Mouse (Mus musculus): ENCODE results near the gene Pakap. TPM values are rescaled to one million over a fixed set of nuclear protein-coding genes. Genes with fewer than 3 reads are reported as not detected.

The Pakap gene
- total and polyA plus RNA-seq, 2 experiments from 2014 or later: 6.9 to 9.5 TPM

- Histone ChIP-seq H3K9ac (no peak overlapping the region), H3K27me3 (ENCODE audit: insufficient read depth, low read length) (no peaks in the 10 kb centered on the region), H3K4me3 (ENCODE audit: low read depth, low read length) (no peak overlapping the region), H3K9me3 (ENCODE audit: low read length) (no peaks in the 10 kb centered on the region), H3K27ac (ENCODE audit: low read depth, low read length) (no peak overlapping the region), H3K4me1 (ENCODE audit: insufficient read depth) (no peaks in the 10 kb centered on the region), H3K4me2 (ENCODE audit: low read depth) (no peak overlapping the region), H3K36me3 (ENCODE audit: insufficient read depth) (no peaks in the 10 kb centered on the region)
- DNase-seq (no peak), ATAC-seq (no peak)
- 44% methylated on average over 5 of the region's 5 CpGs for WGBS
- TF ChIP-seq CTCF (IDR thresholded peaks at IDR 0.05; ENCODE audit: low read depth): no peak
Measured at GRCm38 (mm10) chr4:57922171-57922570, 354.2 kb downstream of the Pakap start.

GRCm38 (mm10) chr4:57924556-57925071, 356.6 kb downstream of the Pakap start:
- H3K4me1 ChIP-seq (ENCODE audit: insufficient read depth): no peaks in the 10 kb centered on the region
- DNase-seq (no peak), ATAC-seq (no peak)
- H3K4me3 ChIP-seq (ENCODE audit: low read depth, low read length): no peak overlapping the region
- no peak overlapping the region for H3K9ac ChIP-seq
- H3K27ac ChIP-seq (ENCODE audit: low read depth, low read length): no peak overlapping the region
- WGBS: 74% methylated on average over 6 of the region's 6 CpGs
- no peak for TF ChIP-seq CTCF (IDR thresholded peaks at IDR 0.05; ENCODE audit: low read depth)
- no peak overlapping the region for H3K4me2 ChIP-seq (ENCODE audit: low read depth)
- H3K9me3 ChIP-seq (ENCODE audit: low read length): no peaks in the 10 kb centered on the region
- H3K36me3 ChIP-seq (ENCODE audit: insufficient read depth): no peaks in the 10 kb centered on the region
- no peaks in the 10 kb centered on the region for H3K27me3 ChIP-seq (ENCODE audit: insufficient read depth, low read length)

GRCm38 (mm10) chr4:57927464-57928205, 359.7 kb downstream of the Pakap start:
- no peaks in the 10 kb centered on the region for H3K9me3 ChIP-seq (ENCODE audit: low read length)
- no peaks in the 10 kb centered on the region for H3K36me3 ChIP-seq (ENCODE audit: insufficient read depth)
- H3K4me2 ChIP-seq (ENCODE audit: low read depth): no peak overlapping the region
- H3K4me3 ChIP-seq (ENCODE audit: low read depth, low read length): no peak overlapping the region
- H3K27ac ChIP-seq (ENCODE audit: low read depth, low read length): no peak overlapping the region
- WGBS: 24% methylated on average over 3 of the region's 3 CpGs
- DNase-seq: peak; percentile 72
- no peaks in the 10 kb centered on the region for H3K4me1 ChIP-seq (ENCODE audit: insufficient read depth)
- TF ChIP-seq CTCF (IDR thresholded peaks at IDR 0.05; ENCODE audit: low read depth): peak; percentile 74
- no peaks in the 10 kb centered on the region for H3K27me3 ChIP-seq (ENCODE audit: insufficient read depth, low read length)
- peak; percentile 42; the same call in 1 of the 2 replicates for ATAC-seq
- no peak overlapping the region for H3K9ac ChIP-seq

- Histone ChIP-seq H3K9me3 (ENCODE audit: low read length) (no peaks in the 10 kb centered on the region), H3K9ac (no peak overlapping the region), H3K4me1 (ENCODE audit: insufficient read depth) (no peaks in the 10 kb centered on the region), H3K4me3 (ENCODE audit: low read depth, low read length) (no peak overlapping the region), H3K4me2 (ENCODE audit: low read depth) (no peak overlapping the region), H3K27me3 (ENCODE audit: insufficient read depth, low read length) (no peaks in the 10 kb centered on the region), H3K27ac (ENCODE audit: low read depth, low read length) (no peak overlapping the region), H3K36me3 (ENCODE audit: insufficient read depth) (no peaks in the 10 kb centered on the region)
- no peak for TF ChIP-seq CTCF (IDR thresholded peaks at IDR 0.05; ENCODE audit: low read depth)
- ATAC-seq (no peak), DNase-seq (no peak)
- WGBS: 86% methylated on average over 5 of the region's 5 CpGs
Measured at GRCm38 (mm10) chr4:57930559-57931170, 362.7 kb downstream of the Pakap start.

- Histone ChIP-seq H3K27ac (ENCODE audit: low read depth, low read length) (no peak overlapping the region), H3K4me1 (ENCODE audit: insufficient read depth) (no peaks in the 10 kb centered on the region), H3K27me3 (ENCODE audit: insufficient read depth, low read length) (no peaks in the 10 kb centered on the region), H3K4me2 (ENCODE audit: low read depth) (no peak overlapping the region), H3K9me3 (ENCODE audit: low read length) (no peaks in the 10 kb centered on the region), H3K4me3 (ENCODE audit: low read depth, low read length) (no peak overlapping the region), H3K36me3 (ENCODE audit: insufficient read depth) (no peaks in the 10 kb centered on the region), H3K9ac (no peak overlapping the region)
- DNase-seq (no peak), ATAC-seq (no peak)
- no peak for TF ChIP-seq CTCF (IDR thresholded peaks at IDR 0.05; ENCODE audit: low read depth)
- WGBS: 84% methylated on average over 5 of the region's 5 CpGs
Measured at GRCm38 (mm10) chr4:57934181-57934580, 366.2 kb downstream of the Pakap start.

GRCm38 (mm10) chr4:57937292-57937691, 369.3 kb downstream of the Pakap start:
- no peak overlapping the region for H3K4me2 ChIP-seq (ENCODE audit: low read depth)
- H3K36me3 ChIP-seq (ENCODE audit: insufficient read depth): peaks cover 2% of the 10 kb centered on the region; the same call in 1 of the 2 replicates
- 90% methylated on average over 6 of the region's 6 CpGs for WGBS
- no peak for TF ChIP-seq CTCF (IDR thresholded peaks at IDR 0.05; ENCODE audit: low read depth)
- no peaks in the 10 kb centered on the region for H3K4me1 ChIP-seq (ENCODE audit: insufficient read depth)
- H3K27ac ChIP-seq (ENCODE audit: low read depth, low read length): no peak overlapping the region
- H3K9ac ChIP-seq: no peak overlapping the region
- DNase-seq (no peak), ATAC-seq (no peak)
- H3K27me3 ChIP-seq (ENCODE audit: insufficient read depth, low read length): no peaks in the 10 kb centered on the region
- no peaks in the 10 kb centered on the region for H3K9me3 ChIP-seq (ENCODE audit: low read length)
- no peak overlapping the region for H3K4me3 ChIP-seq (ENCODE audit: low read depth, low read length)

GRCm38 (mm10) chr4:57940631-57941030, 372.7 kb downstream of the Pakap start:
- WGBS: 92% methylated on average over 4 of the region's 4 CpGs
- H3K27me3 ChIP-seq (ENCODE audit: insufficient read depth, low read length): no peaks in the 10 kb centered on the region

More at GRCm38 (mm10) chr4:57940631-57941030, 372.7 kb downstream of the Pakap start:
- Histone ChIP-seq H3K36me3 (ENCODE audit: insufficient read depth) (peaks cover 25% of the 10 kb centered on the region), H3K27ac (ENCODE audit: low read depth, low read length) (no peak overlapping the region), H3K4me2 (ENCODE audit: low read depth) (no peak overlapping the region), H3K4me3 (ENCODE audit: low read depth, low read length) (no peak overlapping the region), H3K9ac (no peak overlapping the region), H3K9me3 (ENCODE audit: low read length) (no peaks in the 10 kb centered on the region), H3K4me1 (ENCODE audit: insufficient read depth) (no peaks in the 10 kb centered on the region)
- TF ChIP-seq CTCF (IDR thresholded peaks at IDR 0.05; ENCODE audit: low read depth): no peak
- DNase-seq: no peak
- ATAC-seq: no peak
